Mouse (Mus musculus): ENCODE results near the gene Rps24. TPM values are rescaled to one million over a fixed set of nuclear protein-coding genes. Genes with fewer than 3 reads are reported as not detected.

Gene Rps24
- polyA plus RNA-seq, 1 experiment from 2014 or later: 983 TPM

- Histone ChIP-seq H3K4me1 (ENCODE audit: control insufficient read depth, insufficient read depth, low read length) (peaks cover 6% of the 10 kb centered on the region), H3K4me3 (ENCODE audit: low read depth, low read length) (no peak overlapping the region), H3K9ac (ENCODE audit: low read length) (no peak overlapping the region), H3K4me2 (ENCODE audit: low read depth) (no peak overlapping the region), H3K27ac (ENCODE audit: low read depth, low read length) (no peak overlapping the region), H3K9me3 (ENCODE audit: control insufficient read depth, low read length) (no peaks in the 10 kb centered on the region), H3K27me3 (ENCODE audit: control insufficient read depth, insufficient read depth, low read length) (no peaks in the 10 kb centered on the region), H3K36me3 (ENCODE audit: control insufficient read depth, insufficient read depth, low read length) (no peaks in the 10 kb centered on the region)
- DNase-seq (ENCODE audit: low spot score): no peak
- ATAC-seq (ENCODE audit: insufficient read depth, low FRiP score, low TSS enrichment): no peak
- WGBS: 83% methylated on average over 10 of the region's 10 CpGs
Observed at GRCm38 (mm10) chr14:24525677-24526415, 38.9 kb downstream of the Rps24 start.

- H3K4me2 ChIP-seq (ENCODE audit: low read depth): no peak overlapping the region
- no peak overlapping the region for H3K27ac ChIP-seq (ENCODE audit: low read depth, low read length)
- H3K9ac ChIP-seq (ENCODE audit: low read length): no peak overlapping the region
- 78% methylated on average over 10 of the region's 10 CpGs for WGBS
- ATAC-seq (ENCODE audit: insufficient read depth, low FRiP score, low TSS enrichment): no peak
- no peaks in the 10 kb centered on the region for H3K36me3 ChIP-seq (ENCODE audit: control insufficient read depth, insufficient read depth, low read length)
- H3K4me3 ChIP-seq (ENCODE audit: low read depth, low read length): no peak overlapping the region
- H3K9me3 ChIP-seq (ENCODE audit: control insufficient read depth, low read length): no peaks in the 10 kb centered on the region
- peaks cover 7% of the 10 kb centered on the region for H3K4me1 ChIP-seq (ENCODE audit: control insufficient read depth, insufficient read depth, low read length)
- no peaks in the 10 kb centered on the region for H3K27me3 ChIP-seq (ENCODE audit: control insufficient read depth, insufficient read depth, low read length)
- DNase-seq (ENCODE audit: low spot score): no peak
Observed at GRCm38 (mm10) chr14:24526440-24526839, 39.5 kb downstream of the Rps24 start.

GRCm38 (mm10) chr14:24530228-24530627 lies 43.3 kb downstream of the Rps24 start:
- Histone ChIP-seq H3K27me3 (ENCODE audit: control insufficient read depth, insufficient read depth, low read length) (no peaks in the 10 kb centered on the region), H3K36me3 (ENCODE audit: control insufficient read depth, insufficient read depth, low read length) (no peaks in the 10 kb centered on the region), H3K4me3 (ENCODE audit: low read depth, low read length) (no peak overlapping the region), H3K4me1 (ENCODE audit: control insufficient read depth, insufficient read depth, low read length) (peaks cover 7% of the 10 kb centered on the region), H3K9ac (ENCODE audit: low read length) (no peak overlapping the region), H3K4me2 (ENCODE audit: low read depth) (no peak overlapping the region), H3K9me3 (ENCODE audit: control insufficient read depth, low read length) (no peaks in the 10 kb centered on the region), H3K27ac (ENCODE audit: low read depth, low read length) (peak overlapping the region; percentile 30; the same call in 1 of the 2 replicates)
- ATAC-seq (ENCODE audit: insufficient read depth, low FRiP score, low TSS enrichment) (peak; percentile 50), DNase-seq (ENCODE audit: low spot score) (peak; percentile 47)
- 4% methylated on average over 6 of the region's 6 CpGs for WGBS

- H3K9me3 ChIP-seq (ENCODE audit: control insufficient read depth, low read length): no peaks in the 10 kb centered on the region
- DNase-seq (ENCODE audit: low spot score) (peak; percentile 32), ATAC-seq (ENCODE audit: insufficient read depth, low FRiP score, low TSS enrichment) (no peak)
- no peak overlapping the region for H3K4me3 ChIP-seq (ENCODE audit: low read depth, low read length)
- peaks cover 7% of the 10 kb centered on the region for H3K4me1 ChIP-seq (ENCODE audit: control insufficient read depth, insufficient read depth, low read length)
- WGBS: 73% methylated on average over 9 of the region's 9 CpGs
- H3K27me3 ChIP-seq (ENCODE audit: control insufficient read depth, insufficient read depth, low read length): no peaks in the 10 kb centered on the region
- H3K9ac ChIP-seq (ENCODE audit: low read length): no peak overlapping the region
- H3K27ac ChIP-seq (ENCODE audit: low read depth, low read length): peak overlapping the region; percentile 40; the same call in 1 of the 2 replicates
- no peaks in the 10 kb centered on the region for H3K36me3 ChIP-seq (ENCODE audit: control insufficient read depth, insufficient read depth, low read length)
- H3K4me2 ChIP-seq (ENCODE audit: low read depth): no peak overlapping the region
Observed at GRCm38 (mm10) chr14:24534865-24535545, 48.1 kb downstream of the Rps24 start.

- no peak overlapping the region for H3K4me3 ChIP-seq (ENCODE audit: low read depth, low read length)
- H3K9ac ChIP-seq (ENCODE audit: low read length): no peak overlapping the region
- ATAC-seq (ENCODE audit: insufficient read depth, low FRiP score, low TSS enrichment) (no peak), DNase-seq (ENCODE audit: low spot score) (no peak)
- WGBS: 62% methylated on average over 4 of the region's 4 CpGs
- no peak overlapping the region for H3K27ac ChIP-seq (ENCODE audit: low read depth, low read length)
- no peaks in the 10 kb centered on the region for H3K9me3 ChIP-seq (ENCODE audit: control insufficient read depth, low read length)
- H3K4me2 ChIP-seq (ENCODE audit: low read depth): no peak overlapping the region
- no peaks in the 10 kb centered on the region for H3K36me3 ChIP-seq (ENCODE audit: control insufficient read depth, insufficient read depth, low read length)
- H3K27me3 ChIP-seq (ENCODE audit: control insufficient read depth, insufficient read depth, low read length): no peaks in the 10 kb centered on the region
- H3K4me1 ChIP-seq (ENCODE audit: control insufficient read depth, insufficient read depth, low read length): no peaks in the 10 kb centered on the region
Observed at GRCm38 (mm10) chr14:24542901-24543300, 56.0 kb downstream of the Rps24 start.

DNA sequence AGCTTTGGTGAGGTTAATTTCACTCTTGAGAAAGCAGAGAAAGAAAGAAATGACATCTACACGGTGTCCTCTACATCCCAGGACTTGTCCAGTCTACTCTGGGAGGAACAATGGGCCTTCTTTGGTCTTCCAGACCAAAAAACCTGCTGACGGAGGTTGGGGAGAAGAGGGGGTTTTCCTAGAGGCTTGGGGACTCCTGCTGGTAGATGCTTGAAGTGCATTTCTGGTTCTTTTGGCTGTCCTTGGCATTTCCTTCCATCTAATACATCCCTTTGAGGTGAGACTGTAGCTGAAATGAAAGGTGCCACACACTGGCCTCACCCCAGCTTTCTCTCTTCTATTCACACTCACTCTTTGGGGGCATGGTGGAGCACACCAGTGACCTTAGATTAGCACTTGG lies 57.1 kb downstream of the Rps24 start:
- Histone ChIP-seq H3K4me2 (ENCODE audit: low read depth) (no peak overlapping the region), H3K9me3 (ENCODE audit: control insufficient read depth, low read length) (no peaks in the 10 kb centered on the region), H3K4me3 (ENCODE audit: low read depth, low read length) (no peak overlapping the region), H3K36me3 (ENCODE audit: control insufficient read depth, insufficient read depth, low read length) (no peaks in the 10 kb centered on the region), H3K4me1 (ENCODE audit: control insufficient read depth, insufficient read depth, low read length) (no peaks in the 10 kb centered on the region), H3K9ac (ENCODE audit: low read length) (no peak overlapping the region), H3K27me3 (ENCODE audit: control insufficient read depth, insufficient read depth, low read length) (no peaks in the 10 kb centered on the region), H3K27ac (ENCODE audit: low read depth, low read length) (no peak overlapping the region)
- WGBS: 28% methylated on average over 2 of the region's 2 CpGs
- ATAC-seq (ENCODE audit: insufficient read depth, low FRiP score, low TSS enrichment): no peak
- DNase-seq (ENCODE audit: low spot score): peak; percentile 40

Other genes with a start within 250 kb of the Rps24 start
- gene Dlg5, start 241.2 kb upstream of the Rps24 start, polyA plus RNA-seq (2014; fragmentation: Nextera tagmentation; extraction: Ambion mirVana): 25.4 and 26.7 TPM in 2 replicates
- not detected in 2 replicates for gene E330034G19Rik, start 193.9 kb upstream of the Rps24 start, polyA plus RNA-seq (2014; fragmentation: Nextera tagmentation; extraction: Ambion mirVana)
- 20.6 and 21.5 TPM in 2 replicates for gene Polr3a, start 67 bp upstream of the Rps24 start, polyA plus RNA-seq (2014; fragmentation: Nextera tagmentation; extraction: Ambion mirVana)

All from neural tube, embryonic 11.5 days (tissue).